Mouse (Mus musculus): ENCODE measurements around the gene Frrs1.
A peak's percentile ranks its signal among the peaks of the same experiment; 100 is the strongest.

Frrs1 gene

GRCm38 (mm10) chr3:116829274-116829920, 29.9 kb upstream of the Frrs1 start:
- H3K4me3 ChIP-seq (replicated peaks; ENCODE audit: low read length), result no peak overlapping the region
- TF ChIP-seq NANOG (IDR thresholded peaks at IDR 0.05; ENCODE audit: borderline replicate concordance, low read length) (no peak), CTCF (conservative IDR thresholded peaks at IDR 0.05; ENCODE audit: low read length) (no peak), POU5F1 (IDR thresholded peaks at IDR 0.05; ENCODE audit: borderline replicate concordance, low read length) (no peak)
- H3K4me1 ChIP-seq (replicated peaks; ENCODE audit: low read depth, low read length), result no peaks in the 10 kb centered on the region
- no peaks in the 10 kb centered on the region for H3K27me3 ChIP-seq (ENCODE audit: insufficient read depth, low read length)
- H3K36me3 ChIP-seq (ENCODE audit: insufficient read depth, low read length), result no peaks in the 10 kb centered on the region
- H3K9me3 ChIP-seq (ENCODE audit: low read length), result no peaks in the 10 kb centered on the region

GRCm38 (mm10) chr3:116831324-116831723, 27.9 kb upstream of the Frrs1 start:
- TF ChIP-seq CTCF (conservative IDR thresholded peaks at IDR 0.05; ENCODE audit: low read length) (no peak), NANOG (IDR thresholded peaks at IDR 0.05; ENCODE audit: borderline replicate concordance, low read length) (no peak), POU5F1 (IDR thresholded peaks at IDR 0.05; ENCODE audit: borderline replicate concordance, low read length) (no peak)
- Histone ChIP-seq H3K36me3 (ENCODE audit: insufficient read depth, low read length) (no peaks in the 10 kb centered on the region), H3K4me3 (replicated peaks; ENCODE audit: low read length) (no peak overlapping the region), H3K4me1 (replicated peaks; ENCODE audit: low read depth, low read length) (peaks cover 5% of the 10 kb centered on the region), H3K9me3 (ENCODE audit: low read length) (no peaks in the 10 kb centered on the region), H3K27me3 (ENCODE audit: insufficient read depth, low read length) (no peaks in the 10 kb centered on the region)

GRCm38 (mm10) chr3:116832526-116833310, 26.5 kb upstream of the Frrs1 start:
- Histone ChIP-seq H3K36me3 (ENCODE audit: insufficient read depth, low read length) (no peaks in the 10 kb centered on the region), H3K4me3 (replicated peaks; ENCODE audit: low read length) (no peak overlapping the region), H3K9me3 (ENCODE audit: low read length) (no peaks in the 10 kb centered on the region), H3K27me3 (ENCODE audit: insufficient read depth, low read length) (0 out of 2 replicates have a peak, but pooled peaks cover 2% of the 10 kb centered on the region), H3K4me1 (replicated peaks; ENCODE audit: low read depth, low read length) (peaks cover 13% of the 10 kb centered on the region)
- no peak for TF ChIP-seq CTCF (conservative IDR thresholded peaks at IDR 0.05; ENCODE audit: low read length)
- no peak for TF ChIP-seq POU5F1 (IDR thresholded peaks at IDR 0.05; ENCODE audit: borderline replicate concordance, low read length)
- TF ChIP-seq NANOG (IDR thresholded peaks at IDR 0.05; ENCODE audit: borderline replicate concordance, low read length), result no peak

- peaks cover 13% of the 10 kb centered on the region for H3K4me1 ChIP-seq (replicated peaks; ENCODE audit: low read depth, low read length)
- H3K36me3 ChIP-seq (ENCODE audit: insufficient read depth, low read length), result no peaks in the 10 kb centered on the region
- no peak overlapping the region for H3K4me3 ChIP-seq (replicated peaks; ENCODE audit: low read length)
- 0 out of 2 replicates have a peak, but pooled peaks cover 2% of the 10 kb centered on the region for H3K27me3 ChIP-seq (ENCODE audit: insufficient read depth, low read length)
- H3K9me3 ChIP-seq (ENCODE audit: low read length), result no peaks in the 10 kb centered on the region
- TF ChIP-seq NANOG (IDR thresholded peaks at IDR 0.05; ENCODE audit: borderline replicate concordance, low read length) (no peak), CTCF (conservative IDR thresholded peaks at IDR 0.05; ENCODE audit: low read length) (no peak), POU5F1 (IDR thresholded peaks at IDR 0.05; ENCODE audit: borderline replicate concordance, low read length) (no peak)
Measured at GRCm38 (mm10) chr3:116833491-116833890, 25.8 kb upstream of the Frrs1 start.

GRCm38 (mm10) chr3:116834241-116834640, 25.0 kb upstream of the Frrs1 start:
- TF ChIP-seq NANOG (IDR thresholded peaks at IDR 0.05; ENCODE audit: borderline replicate concordance, low read length), result no peak
- TF ChIP-seq CTCF (conservative IDR thresholded peaks at IDR 0.05; ENCODE audit: low read length), result no peak
- TF ChIP-seq POU5F1 (IDR thresholded peaks at IDR 0.05; ENCODE audit: borderline replicate concordance, low read length), result no peak
- Histone ChIP-seq H3K4me3 (replicated peaks; ENCODE audit: low read length) (no peak overlapping the region), H3K9me3 (ENCODE audit: low read length) (no peaks in the 10 kb centered on the region), H3K27me3 (ENCODE audit: insufficient read depth, low read length) (0 out of 2 replicates have a peak, but pooled peaks cover 2% of the 10 kb centered on the region), H3K4me1 (replicated peaks; ENCODE audit: low read depth, low read length) (peaks cover 13% of the 10 kb centered on the region), H3K36me3 (ENCODE audit: insufficient read depth, low read length) (no peaks in the 10 kb centered on the region)

- H3K9me3 ChIP-seq (ENCODE audit: low read length), result no peaks in the 10 kb centered on the region
- H3K4me1 ChIP-seq (replicated peaks; ENCODE audit: low read depth, low read length), result peaks cover 13% of the 10 kb centered on the region
- 0 out of 2 replicates have a peak, but pooled peaks cover 2% of the 10 kb centered on the region for H3K27me3 ChIP-seq (ENCODE audit: insufficient read depth, low read length)
- TF ChIP-seq NANOG (IDR thresholded peaks at IDR 0.05; ENCODE audit: borderline replicate concordance, low read length), result no peak
- no peak for TF ChIP-seq CTCF (conservative IDR thresholded peaks at IDR 0.05; ENCODE audit: low read length)
- TF ChIP-seq POU5F1 (IDR thresholded peaks at IDR 0.05; ENCODE audit: borderline replicate concordance, low read length), result no peak
- H3K4me3 ChIP-seq (replicated peaks; ENCODE audit: low read length), result 0 out of 2 replicates have a peak overlapping the region, but pooled peaks have one; percentile 52
- H3K36me3 ChIP-seq (ENCODE audit: insufficient read depth, low read length), result no peaks in the 10 kb centered on the region
Measured at GRCm38 (mm10) chr3:116835350-116835749, 23.9 kb upstream of the Frrs1 start.

GRCm38 (mm10) chr3:116835770-116836680, 23.2 kb upstream of the Frrs1 start:
- TF ChIP-seq CTCF (conservative IDR thresholded peaks at IDR 0.05; ENCODE audit: low read length), result peak; percentile 51
- TF ChIP-seq POU5F1 (IDR thresholded peaks at IDR 0.05; ENCODE audit: borderline replicate concordance, low read length), result no peak
- TF ChIP-seq NANOG (IDR thresholded peaks at IDR 0.05; ENCODE audit: borderline replicate concordance, low read length), result no peak
- Histone ChIP-seq H3K36me3 (ENCODE audit: insufficient read depth, low read length) (no peaks in the 10 kb centered on the region), H3K9me3 (ENCODE audit: low read length) (no peaks in the 10 kb centered on the region), H3K4me3 (replicated peaks; ENCODE audit: low read length) (peak overlapping the region; percentile 57), H3K27me3 (ENCODE audit: insufficient read depth, low read length) (0 out of 2 replicates have a peak, but pooled peaks cover 2% of the 10 kb centered on the region), H3K4me1 (replicated peaks; ENCODE audit: low read depth, low read length) (peaks cover 13% of the 10 kb centered on the region)

Data from E14TG2a.4 (cell line).